Mouse (Mus musculus) lung, postnatal 0 days (tissue): ENCODE measurements around the gene Ggn.
"Not testable (repeated sequence)": the region's sequence is repeated elsewhere in the genome, so short reads cannot be mapped to it uniquely, and the experiment has no call there.

Source experiments
- CTCF ChIP-seq: IDR thresholded peaks from 2 replicates; pipeline ENCODE4 v1.5.1; 2016; ENCODE audit warnings: antibody characterized with exemption, mild to moderate bottlenecking
- EP300 ChIP-seq: IDR thresholded peaks from 2 replicates; pipeline ENCODE4 v1.6.1; 2016; ENCODE audit warnings: antibody characterized with exemption, mild to moderate bottlenecking, control low read depth

GRCm38 (mm10) chr7:29211013-29211412, 41.0 kb downstream of the Ggn start:
- not testable (repeated sequence) for TF ChIP-seq CTCF, EP300
